Mouse (Mus musculus): ENCODE measurements around the gene Herpud1.

- TF ChIP-seq CTCF (IDR thresholded peaks at IDR 0.05; ENCODE audit: borderline replicate concordance, control insufficient read depth, extremely low read depth, insufficient read depth, low read length, poor library complexity) (no peak), POLR2A (IDR thresholded peaks at IDR 0.05; ENCODE audit: control insufficient read depth, extremely low read depth, insufficient read depth, low read length, poor library complexity) (no peak)
Observed at GRCm38 (mm10) chr8:94384166-94384565, 2.1 kb upstream of the Herpud1 start.
